Mouse (Mus musculus) liver, adult 2 months (tissue): Measurements from ENCODE around the gene Clec2i.

Experiments
- CTCF ChIP-seq: fragments of 200-500 bp; IDR thresholded peaks from 2 replicates; pipeline ENCODE4 v1.5.1; 2011; ENCODE audit warnings: low read depth, low read length, control low read depth
- POLR2A ChIP-seq: fragments of 200-500 bp; IDR thresholded peaks from 2 replicates; pipeline ENCODE4 v1.6.1; 2011; ENCODE audit warnings: low read length, control low read depth; ENCODE audit not compliant: insufficient read depth; ENCODE audit errors: extremely low read depth

GRCm38 (mm10) chr6:128857976-128858375, 29.4 kb upstream of the Clec2i start:
- TF ChIP-seq CTCF (no peak), POLR2A (no peak)
